Mouse (Mus musculus) bone marrow, adult 2 months (tissue): ENCODE measurements at regions not wholly inside any gene's neighbourhood (a gene's known extent, or its start where the extent isn't known, plus 50 kb on each side); places are given as distances from the start of the nearest gene placed in this dataset.

Source experiments
- H3K27ac ChIP-seq: fragments of 200-500 bp; 2 replicates; pipeline ENCODE4 v1.5.1; 2012; ENCODE audit warnings: low read depth, mild to moderate bottlenecking, control low read depth, inconsistent platforms, low read length; ENCODE audit not compliant: control insufficient read depth, poor library complexity, insufficient read depth
- H3K4me1 ChIP-seq: fragments of 200-500 bp; 2 replicates; pipeline ENCODE4 v1.6.1; 2011; ENCODE audit warnings: low read length; ENCODE audit not compliant: control insufficient read depth, insufficient read depth
- H3K4me3 ChIP-seq: fragments of 200-500 bp; replicated peaks from 2 replicates; pipeline ENCODE3; 2011; ENCODE audit warnings: mild to moderate bottlenecking, low read depth, low read length, control low read depth; ENCODE audit not compliant: control insufficient read depth
- CTCF ChIP-seq: fragments of 200-500 bp; IDR thresholded peaks from 2 replicates; pipeline ENCODE4 v1.5.1; 2011; ENCODE audit warnings: low read length, control low read depth; ENCODE audit not compliant: control insufficient read depth, insufficient read depth
- POLR2A ChIP-seq: fragments of 200-500 bp; IDR thresholded peaks from 2 replicates; pipeline ENCODE4 v1.6.1; 2011; ENCODE audit warnings: low read depth, mild to moderate bottlenecking, control low read depth, low read length, borderline replicate concordance; ENCODE audit not compliant: control insufficient read depth
- WGBS: fragments of 180-500 bp; shearing (Covaris S2); methylation state at CpG from one replicate; pipeline ENCODE4 v1.1.7; 2018; 5-methylcytosine and 5-hydroxymethylcytosine counted together

DNA sequence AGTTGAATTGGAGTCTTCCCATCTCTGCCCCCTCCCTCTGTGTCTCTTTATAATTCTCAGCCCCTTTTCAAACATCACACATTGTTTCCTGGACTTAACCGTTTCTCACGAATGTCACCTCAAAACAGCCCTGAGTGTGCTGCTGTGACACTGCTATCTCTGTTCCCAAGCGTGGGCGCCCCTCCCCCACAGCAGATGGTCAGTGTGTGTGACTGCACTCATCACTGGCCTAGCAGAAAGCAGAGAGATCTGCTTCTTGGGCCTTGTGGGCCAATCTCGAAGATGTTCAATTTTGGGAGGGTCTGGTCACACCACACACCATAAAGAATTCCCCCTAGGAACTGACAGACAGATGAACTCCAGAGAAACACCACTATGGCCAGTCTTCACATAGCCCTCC lies 253.3 kb upstream of the Arid1b start:
- Histone ChIP-seq H3K4me3 (no peak overlapping the region), H3K4me1 (no peaks in the 10 kb centered on the region; the same call in 1 of the 2 replicates), H3K27ac (no peak overlapping the region)
- WGBS, result 48% methylated on average over 5 of the region's 5 CpGs
- no peak for TF ChIP-seq POLR2A
- TF ChIP-seq CTCF, result no peak

DNA sequence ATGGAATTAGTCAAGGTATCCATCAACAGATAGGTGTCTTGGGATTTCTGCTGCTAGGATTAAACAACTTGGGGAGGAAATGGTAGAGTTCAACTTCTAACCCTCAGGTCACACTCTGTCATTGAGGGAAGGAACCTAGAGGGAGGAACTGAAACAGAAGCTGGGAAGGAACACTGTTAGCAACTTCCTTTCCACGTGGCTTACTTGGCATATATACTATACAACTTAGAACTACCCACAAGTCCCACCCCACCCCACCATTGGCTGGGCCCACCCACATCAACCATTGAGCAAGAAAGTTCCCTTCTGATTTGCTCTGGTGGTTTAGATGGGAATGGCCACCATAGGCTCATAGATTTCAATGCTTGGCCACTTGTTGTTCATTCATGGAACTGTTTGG lies 251.8 kb upstream of the Arid1b start:
- Histone ChIP-seq H3K27ac (peak overlapping the region; percentile 9; the same call in 1 of the 2 replicates), H3K4me1 (no peaks in the 10 kb centered on the region; the same call in 1 of the 2 replicates), H3K4me3 (no peak overlapping the region)
- TF ChIP-seq CTCF (no peak), POLR2A (no peak)
- WGBS, result 6% methylated on average over 1 of the region's 1 CpGs

- TF ChIP-seq POLR2A (no peak), CTCF (no peak)
- H3K27ac ChIP-seq, result no peak overlapping the region
- WGBS, result 94% methylated on average over 6 of the region's 6 CpGs
- no peak overlapping the region for H3K4me3 ChIP-seq
- H3K4me1 ChIP-seq, result no peaks in the 10 kb centered on the region
Measured at GRCm38 (mm10) chr17:4762956-4763355, 231.2 kb upstream of the Arid1b start.

DNA sequence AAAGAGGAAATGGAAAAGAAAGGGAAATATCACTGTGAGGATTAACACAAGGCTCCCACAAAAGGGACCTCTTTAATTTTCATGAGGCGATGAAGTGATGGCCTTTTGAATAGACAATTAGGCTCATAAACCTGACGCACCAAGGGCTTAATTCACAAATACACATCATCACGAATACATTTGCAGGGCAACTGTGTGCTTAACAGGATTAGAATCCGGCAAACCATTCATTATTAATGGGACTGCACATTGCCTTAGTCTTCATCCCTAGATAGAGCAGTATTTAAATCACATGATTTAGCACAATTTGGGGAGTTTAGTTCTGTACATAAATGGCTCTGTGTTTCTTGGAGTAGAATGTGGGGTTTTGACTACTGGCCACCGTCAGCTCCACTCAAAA lies 228.4 kb upstream of the Arid1b start:
- no peaks in the 10 kb centered on the region; the same call in 1 of the 2 replicates for H3K4me1 ChIP-seq
- H3K27ac ChIP-seq, result no peak overlapping the region
- TF ChIP-seq CTCF (no peak), POLR2A (no peak)
- no peak overlapping the region for H3K4me3 ChIP-seq
- 80% methylated on average over 5 of the region's 5 CpGs for WGBS

- TF ChIP-seq POLR2A, result no peak
- WGBS, result 71% methylated on average over 5 of the region's 5 CpGs
- no peak overlapping the region for H3K27ac ChIP-seq
- H3K4me3 ChIP-seq, result no peak overlapping the region
- no peaks in the 10 kb centered on the region; the same call in 1 of the 2 replicates for H3K4me1 ChIP-seq
Measured at GRCm38 (mm10) chr17:4767947-4768522, 226.1 kb upstream of the Arid1b start.

DNA sequence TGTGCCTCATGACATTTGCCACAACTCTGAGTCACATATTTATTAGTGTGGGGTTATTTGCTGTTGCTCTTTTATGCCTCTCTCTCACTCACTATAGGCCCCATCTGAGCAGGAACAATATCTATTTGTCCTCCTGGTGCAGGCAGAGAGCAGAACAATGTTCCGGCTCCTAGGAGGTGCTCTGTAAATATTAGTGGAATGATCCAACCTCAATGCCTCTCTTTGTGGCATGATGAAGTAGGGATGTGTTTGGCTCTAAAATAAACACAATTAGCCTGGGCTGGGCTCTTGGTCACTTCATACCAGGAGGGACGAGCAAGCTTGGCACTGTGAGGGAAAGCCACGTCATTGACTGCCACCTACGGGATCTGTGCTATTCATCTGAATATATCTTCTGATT lies 224.8 kb upstream of the Arid1b start:
- WGBS, result 92% methylated on average over 4 of the region's 4 CpGs
- Histone ChIP-seq H3K27ac (no peak overlapping the region), H3K4me3 (no peak overlapping the region), H3K4me1 (no peaks in the 10 kb centered on the region; the same call in 1 of the 2 replicates)
- TF ChIP-seq CTCF (no peak), POLR2A (no peak)

- TF ChIP-seq CTCF (no peak), POLR2A (no peak)
- Histone ChIP-seq H3K4me3 (no peak overlapping the region), H3K27ac (no peak overlapping the region), H3K4me1 (no peaks in the 10 kb centered on the region; the same call in 1 of the 2 replicates)
- 72% methylated on average over 3 of the region's 3 CpGs for WGBS
Measured at GRCm38 (mm10) chr17:4770052-4770451, 224.1 kb upstream of the Arid1b start.

- TF ChIP-seq POLR2A (no peak), CTCF (peak; percentile 81)
- no peak overlapping the region for H3K4me3 ChIP-seq
- H3K4me1 ChIP-seq, result no peaks in the 10 kb centered on the region; the same call in 1 of the 2 replicates
- WGBS, result 2% methylated on average over 14 of the region's 14 CpGs
- no peak overlapping the region for H3K27ac ChIP-seq
Measured at GRCm38 (mm10) chr17:4778161-4778560, 216.0 kb upstream of the Arid1b start.

DNA sequence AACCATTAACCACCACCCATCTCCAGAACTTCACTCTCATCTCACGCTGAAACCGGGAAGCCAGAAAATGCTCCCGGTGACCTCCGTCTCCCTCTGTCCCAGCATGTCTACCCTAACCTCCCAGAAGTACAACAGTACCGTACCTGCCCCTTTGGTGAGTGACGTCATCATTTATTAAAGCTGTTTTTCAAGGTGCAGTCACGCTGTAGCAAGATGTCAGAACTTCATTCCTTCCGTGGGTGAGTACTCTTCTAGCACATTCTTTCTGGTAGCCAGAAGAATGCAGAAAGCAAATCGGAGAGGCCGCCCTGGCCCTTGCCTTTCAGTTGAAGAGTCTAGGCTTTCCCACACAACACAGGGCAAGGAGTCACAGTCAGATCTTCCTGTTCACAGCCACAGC lies 215.1 kb upstream of the Arid1b start:
- 88% methylated on average over 10 of the region's 10 CpGs for WGBS
- Histone ChIP-seq H3K27ac (no peak overlapping the region), H3K4me3 (no peak overlapping the region), H3K4me1 (no peaks in the 10 kb centered on the region; the same call in 1 of the 2 replicates)
- no peak for TF ChIP-seq CTCF
- TF ChIP-seq POLR2A, result no peak
